Mouse (Mus musculus) left cerebral cortex, postnatal 4 days (tissue): ENCODE measurements around the gene Nkx2-3. TPM values are rescaled to one million over a fixed set of nuclear protein-coding genes. Genes with fewer than 3 reads are reported as not detected.

Experiments used
- DNase-seq: peaks from one replicate; pipeline ENCODE4 v3.0.0-alpha.2; 2022
- intact Hi-C: fragments of 180-260 bp; cut with DNase I; formaldehyde crosslinking; loops from one replicate; pipeline ENCODE4 v1.15.1; 2025
- total RNA-seq, 2 experiments: library from RNA; stranded (reverse); gene quantifications; 2 replicates each; pipeline ENCODE4 v1.2.3; 2021

Nkx2-3 gene
- total RNA-seq, 2 experiments from 2014 or later = not detected

DNA sequence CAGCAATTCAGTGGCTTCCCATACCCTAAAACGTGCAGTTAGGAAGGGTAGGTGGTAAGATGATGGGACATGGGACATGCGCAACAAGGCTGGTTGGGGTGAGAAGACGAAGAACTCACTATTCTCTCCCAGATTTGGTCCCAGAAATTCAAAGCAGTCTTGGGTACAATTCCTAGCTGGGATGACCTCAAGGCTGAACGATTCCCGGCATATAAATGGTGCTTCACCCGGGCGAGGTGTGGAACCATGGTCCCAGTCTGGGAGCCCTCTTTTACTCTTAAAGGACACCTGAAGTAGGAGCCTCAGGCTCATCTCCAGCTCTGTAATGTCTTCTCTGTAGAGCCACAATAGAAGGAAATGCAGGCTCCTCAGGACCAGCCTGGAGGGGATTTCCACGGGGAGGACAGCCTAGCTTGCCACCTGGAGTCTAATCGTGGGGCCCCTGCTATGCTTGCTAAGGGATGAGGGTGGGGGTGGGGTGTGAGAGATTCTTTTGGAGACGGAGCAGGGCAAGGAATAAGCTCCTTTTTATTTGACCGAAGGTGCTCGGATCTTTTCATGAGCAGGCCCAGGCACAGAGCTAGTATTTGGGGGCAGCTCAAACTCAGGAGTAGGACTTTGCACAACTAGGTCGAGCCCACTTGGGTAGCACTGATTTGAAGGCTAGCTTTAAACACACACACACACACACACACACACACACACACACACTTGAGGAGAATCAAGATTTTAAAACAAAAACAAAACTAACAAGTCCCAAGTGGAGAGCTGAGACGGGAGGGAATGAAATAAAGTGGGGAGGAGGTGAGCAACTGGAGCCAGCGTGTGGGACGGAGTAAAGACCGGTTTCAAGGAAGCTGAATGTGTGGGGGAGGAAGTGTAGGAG is 6.2 kb upstream of the Nkx2-3 start:
- DNase-seq = no peak
- intact Hi-C loops = no loop called here

DNA sequence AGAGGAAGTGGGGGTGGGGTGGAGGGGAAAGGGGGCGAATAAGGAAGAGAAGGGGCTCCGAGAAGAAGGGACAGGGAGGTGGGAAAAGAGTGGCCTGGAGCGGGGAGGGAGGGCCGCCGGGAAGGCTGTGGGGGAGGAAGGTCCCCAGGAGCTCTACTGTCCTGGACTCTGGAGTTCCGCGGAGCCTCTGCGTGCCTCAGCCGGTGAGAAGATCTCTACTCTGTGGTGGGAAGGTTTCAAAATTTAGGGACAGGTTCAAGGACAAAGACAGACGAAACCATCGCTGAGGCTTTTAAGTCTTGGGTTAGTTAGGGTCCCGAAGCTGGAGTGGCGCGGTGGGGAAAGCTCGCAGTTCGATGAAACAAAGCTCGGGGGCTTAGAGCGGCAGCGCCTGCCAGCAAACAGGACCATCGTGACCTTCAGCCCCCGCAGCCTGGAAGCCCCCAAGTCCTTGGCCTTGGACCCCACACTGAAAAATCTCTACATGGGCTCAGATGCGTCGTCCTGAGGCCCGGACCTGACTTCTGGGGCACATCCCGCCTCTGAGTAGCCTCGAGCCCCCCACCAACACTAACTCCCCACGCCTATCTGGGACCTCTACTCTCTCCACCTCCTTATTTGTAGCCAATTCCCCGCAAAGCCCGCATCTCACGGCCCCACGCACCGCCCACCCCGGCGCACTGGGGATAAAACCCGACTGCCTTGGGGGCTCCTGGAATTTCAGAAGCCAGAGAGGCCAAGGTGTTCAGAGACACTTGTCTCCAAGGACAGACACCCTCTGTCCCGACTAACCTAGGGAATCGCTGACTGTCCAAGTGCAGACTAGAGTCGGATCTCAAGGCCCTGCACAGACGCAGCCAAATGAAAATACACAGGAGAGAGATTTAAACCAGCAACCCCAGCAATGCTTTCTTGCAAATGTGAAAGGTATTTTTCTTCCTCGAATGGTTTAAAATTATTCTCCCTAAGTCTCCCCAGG is 5.3 kb upstream of the Nkx2-3 start:
- intact Hi-C loops = no loop called here
- no peak for DNase-seq

DNA sequence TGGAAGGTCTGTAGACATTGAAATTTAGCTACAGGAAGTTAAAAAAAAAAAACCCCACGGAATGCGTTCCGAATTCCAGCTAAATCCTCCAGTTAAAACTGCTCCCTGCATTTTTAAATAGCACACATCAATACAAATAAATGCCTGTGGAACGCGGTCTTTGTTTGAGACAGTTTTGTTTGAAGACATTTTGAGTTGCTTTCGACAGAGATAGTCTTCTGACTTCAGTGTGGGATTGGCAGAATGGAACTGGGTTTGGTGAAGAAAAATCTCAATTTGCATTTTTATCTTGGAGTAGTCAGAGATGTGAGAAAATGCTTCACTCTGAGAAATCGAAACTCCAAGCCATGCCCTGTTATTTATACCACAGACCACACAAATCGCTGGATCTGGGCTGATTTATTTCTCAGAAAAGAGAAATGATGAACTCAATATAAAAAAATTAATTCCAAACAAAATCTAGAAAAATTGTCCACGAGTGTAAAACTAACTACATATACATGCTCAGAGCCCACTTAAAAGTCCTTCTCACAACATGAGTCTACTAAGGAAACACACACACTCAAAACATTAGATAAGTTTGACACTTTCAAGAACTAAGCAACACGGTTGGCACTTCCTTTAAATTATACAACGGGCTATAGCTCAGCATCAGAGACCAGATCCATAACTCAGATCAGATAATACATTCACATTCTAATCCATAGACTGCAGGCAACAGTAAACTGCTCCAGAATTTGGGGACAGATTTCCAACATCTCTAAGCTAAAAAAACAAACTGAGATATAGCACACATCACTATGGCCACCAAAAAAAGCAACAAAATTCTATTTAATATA is 4.1 kb upstream of the Nkx2-3 start:
- no peak for DNase-seq
- intact Hi-C loops = no loop called here

DNA sequence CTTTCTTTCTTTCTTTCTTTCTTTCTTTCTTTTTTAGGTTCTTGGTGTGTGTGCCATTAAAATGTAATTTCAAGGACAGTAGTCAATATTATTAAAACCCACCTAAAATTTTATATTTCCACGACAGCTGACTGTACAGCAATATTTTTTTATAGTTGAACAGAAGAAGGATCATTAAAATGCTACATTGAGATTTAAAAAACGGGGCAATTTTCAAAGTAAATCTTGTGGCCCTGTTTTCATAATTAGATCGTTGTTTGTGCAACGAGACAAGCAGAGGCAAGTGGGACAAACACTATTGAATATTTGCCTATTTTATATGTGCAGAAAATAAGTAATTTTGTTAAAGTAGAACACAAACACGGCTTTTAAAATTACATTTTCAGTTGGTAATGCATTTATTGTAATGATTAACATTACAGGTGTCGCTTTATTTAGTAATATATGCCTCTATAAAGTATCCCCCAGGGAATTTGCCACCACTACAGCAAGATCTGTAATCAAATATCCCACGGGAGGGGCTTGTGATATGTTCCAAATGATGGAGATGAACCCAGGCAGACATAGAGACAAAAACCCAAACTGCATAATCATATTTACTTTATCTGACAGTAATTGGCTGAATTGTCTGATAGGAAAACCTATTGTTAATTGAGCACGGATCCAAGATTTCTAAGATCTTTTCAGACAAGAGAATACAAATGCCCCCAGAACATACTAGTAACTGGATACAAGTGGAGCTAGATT is 3.2 kb upstream of the Nkx2-3 start:
- DNase-seq = no peak
- intact Hi-C loops = no loop called here

DNA sequence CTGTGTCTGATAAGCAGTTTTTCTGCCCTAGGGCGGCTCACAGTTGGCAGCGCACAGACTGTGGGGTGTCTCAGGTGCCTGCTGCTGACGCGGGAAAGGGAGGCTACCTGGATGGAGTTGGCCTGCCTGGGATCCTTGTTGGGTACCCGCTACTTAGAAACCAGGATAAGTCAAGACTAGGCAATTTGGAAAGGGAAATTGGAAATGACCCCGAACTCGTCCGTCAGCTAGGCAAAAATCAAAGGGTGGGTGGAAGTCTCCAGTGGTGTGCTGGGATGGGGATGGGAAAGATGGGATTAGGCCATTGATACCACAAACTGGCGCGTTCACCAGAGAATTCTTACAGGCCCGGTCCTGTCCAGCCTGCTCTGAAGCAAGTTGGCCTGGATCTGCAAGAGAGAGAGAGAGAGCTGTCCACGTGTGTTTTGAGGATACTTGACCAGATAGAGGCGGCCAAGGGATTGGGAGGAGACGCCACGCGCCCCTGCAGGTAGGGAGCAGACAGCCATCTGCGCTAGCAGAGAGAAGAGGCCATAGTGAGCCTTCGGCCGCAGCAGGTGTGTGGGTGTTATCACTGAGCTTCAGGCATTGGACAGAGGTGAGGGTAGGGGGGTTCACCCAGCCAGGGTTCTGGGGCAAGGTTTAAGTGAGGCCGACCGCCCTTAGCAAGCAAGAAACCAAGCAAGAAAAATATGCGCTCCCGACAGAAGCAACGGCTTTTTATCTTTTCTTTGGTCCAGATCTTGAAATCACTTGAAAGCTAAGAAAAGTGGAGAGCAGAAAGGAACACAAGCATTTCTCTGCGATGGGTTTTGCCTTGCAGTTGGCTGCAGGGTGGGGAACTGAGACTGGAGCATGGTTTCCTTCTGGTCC is 2.4 kb upstream of the Nkx2-3 start:
- no peak for DNase-seq
- intact Hi-C loops = no loop called here

DNA sequence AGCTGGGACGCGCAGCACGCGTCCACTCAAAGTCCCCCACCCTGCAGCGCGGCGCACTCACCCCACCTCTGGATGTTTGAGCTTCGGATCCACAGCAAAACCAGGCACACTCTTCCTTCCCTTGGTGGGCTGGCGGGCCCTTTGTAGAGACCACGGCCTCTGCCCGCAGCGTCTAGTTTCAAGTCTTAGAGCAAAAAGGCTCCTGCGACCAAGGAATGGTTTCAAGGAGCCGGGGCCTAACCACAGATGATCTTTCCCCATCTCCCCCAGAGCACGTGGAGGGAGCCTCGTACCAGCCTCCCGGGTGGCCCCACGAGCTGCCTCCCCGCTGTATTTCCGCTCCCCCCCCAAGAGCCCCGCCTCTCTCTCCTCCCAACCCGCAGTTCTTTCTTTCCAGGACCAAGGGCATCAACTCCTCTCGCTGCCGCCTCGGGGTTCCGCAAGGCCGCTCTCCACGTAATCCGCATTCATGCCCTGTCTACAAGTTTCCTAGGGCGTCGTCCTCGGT is 1.7 kb upstream of the Nkx2-3 start:
- DNase-seq = no peak
- intact Hi-C loops = no loop called here

DNA sequence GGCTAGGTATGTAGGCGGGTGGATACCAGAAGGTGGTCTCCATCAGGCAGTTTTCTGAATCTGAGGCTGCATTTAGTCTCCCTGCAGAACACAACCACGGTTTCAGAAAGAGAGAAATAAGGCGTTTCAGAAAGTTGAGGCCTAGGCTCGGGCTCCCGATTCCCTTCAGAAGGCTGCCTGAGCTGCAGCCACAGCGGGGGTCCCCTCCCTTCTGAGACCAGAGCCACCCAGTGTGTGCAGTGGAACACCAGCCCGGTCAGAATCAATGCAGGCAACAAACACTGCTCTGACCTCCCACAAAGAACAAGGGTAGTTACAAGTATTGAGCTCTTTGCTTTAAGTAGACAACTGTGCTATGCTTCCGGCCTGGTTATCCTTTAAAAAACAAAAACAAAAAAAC is 1.0 kb upstream of the Nkx2-3 start:
- no peak for DNase-seq
- intact Hi-C loops = no loop called here

DNA sequence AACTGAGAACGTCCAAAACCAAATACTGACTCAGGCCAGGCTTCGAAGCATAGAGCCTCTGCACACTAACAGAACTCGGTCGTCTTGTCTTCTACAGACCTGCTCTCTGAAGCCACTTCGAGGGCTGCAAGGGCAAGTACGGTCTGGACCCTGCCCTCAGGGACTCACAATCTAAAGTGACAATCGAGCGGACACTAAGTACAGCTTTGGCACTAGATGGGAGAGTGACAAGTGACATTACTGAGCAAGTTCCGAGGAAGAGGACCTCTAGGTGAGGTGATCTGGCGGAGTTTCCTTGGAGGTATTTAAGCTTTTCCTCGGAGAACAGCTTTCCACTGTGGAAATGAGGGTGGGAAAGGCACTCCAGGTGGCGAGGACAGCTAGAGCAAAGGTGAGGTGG is 564 bp upstream of the Nkx2-3 start:
- DNase-seq = no peak
- intact Hi-C loops = no loop called here

DNA sequence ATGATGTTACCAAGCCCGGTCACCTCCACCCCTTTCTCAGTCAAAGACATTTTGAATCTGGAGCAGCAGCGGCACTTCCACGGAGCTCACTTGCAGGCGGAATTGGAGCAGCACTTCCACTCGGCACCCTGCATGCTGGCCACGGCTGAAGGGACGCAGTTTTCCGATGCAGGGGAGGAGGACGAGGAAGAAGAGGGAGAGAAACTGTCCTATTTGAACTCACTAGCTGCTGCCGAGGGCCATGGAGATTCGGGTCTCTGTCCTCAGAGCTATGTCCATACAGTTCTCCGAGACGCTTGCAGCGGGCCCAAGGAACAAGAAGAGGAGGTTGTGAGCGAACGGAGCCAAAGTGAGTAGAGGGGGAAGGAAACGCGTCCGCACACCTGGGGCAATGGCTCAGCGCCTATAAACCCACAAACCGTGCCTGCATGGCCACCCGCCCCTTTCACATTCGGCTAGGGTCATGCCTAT is 411 bp downstream of the Nkx2-3 start:
- no peak for DNase-seq
- intact Hi-C loops = no loop called here

DNA sequence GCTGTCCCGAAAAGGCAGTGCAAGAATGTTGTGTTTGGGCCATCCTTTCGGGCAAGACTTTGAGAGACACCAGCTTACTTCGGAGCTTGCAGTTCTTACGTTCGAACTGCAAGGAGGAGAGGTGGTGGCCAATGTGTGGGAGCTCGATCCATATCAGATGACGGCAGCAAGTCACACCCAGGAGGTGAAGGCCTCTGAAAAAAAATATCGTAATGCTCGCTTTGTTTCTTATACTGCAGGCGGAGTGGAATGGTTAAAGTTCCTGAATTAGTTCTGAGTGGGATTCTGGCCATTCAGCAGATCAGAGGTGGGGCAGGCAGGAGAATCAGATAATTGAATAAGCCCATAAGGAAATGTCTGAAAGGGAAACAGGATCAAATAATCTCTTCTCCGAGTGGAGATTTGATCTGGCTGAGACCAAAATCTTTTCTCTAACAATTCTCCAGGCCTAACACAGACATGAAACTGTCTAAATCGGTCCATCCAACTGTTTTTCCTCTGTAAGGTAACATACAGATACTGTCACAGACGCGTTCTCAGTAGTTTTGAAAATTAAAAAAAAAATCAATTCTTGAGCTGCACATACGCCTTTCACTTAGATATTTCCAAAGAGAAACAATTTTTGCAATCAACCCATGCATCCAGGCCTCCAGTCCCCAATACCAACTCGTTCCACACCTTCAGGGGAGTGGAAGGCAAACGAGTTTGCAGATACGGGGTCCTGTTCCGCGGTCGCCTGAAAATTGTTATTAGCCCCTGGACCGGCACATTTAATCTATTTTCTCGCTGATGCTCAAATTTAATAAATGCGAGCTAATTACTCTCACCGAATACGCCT is 1.4 kb downstream of the Nkx2-3 start:
- DNase-seq = no peak
- intact Hi-C loops = no loop called here

DNA sequence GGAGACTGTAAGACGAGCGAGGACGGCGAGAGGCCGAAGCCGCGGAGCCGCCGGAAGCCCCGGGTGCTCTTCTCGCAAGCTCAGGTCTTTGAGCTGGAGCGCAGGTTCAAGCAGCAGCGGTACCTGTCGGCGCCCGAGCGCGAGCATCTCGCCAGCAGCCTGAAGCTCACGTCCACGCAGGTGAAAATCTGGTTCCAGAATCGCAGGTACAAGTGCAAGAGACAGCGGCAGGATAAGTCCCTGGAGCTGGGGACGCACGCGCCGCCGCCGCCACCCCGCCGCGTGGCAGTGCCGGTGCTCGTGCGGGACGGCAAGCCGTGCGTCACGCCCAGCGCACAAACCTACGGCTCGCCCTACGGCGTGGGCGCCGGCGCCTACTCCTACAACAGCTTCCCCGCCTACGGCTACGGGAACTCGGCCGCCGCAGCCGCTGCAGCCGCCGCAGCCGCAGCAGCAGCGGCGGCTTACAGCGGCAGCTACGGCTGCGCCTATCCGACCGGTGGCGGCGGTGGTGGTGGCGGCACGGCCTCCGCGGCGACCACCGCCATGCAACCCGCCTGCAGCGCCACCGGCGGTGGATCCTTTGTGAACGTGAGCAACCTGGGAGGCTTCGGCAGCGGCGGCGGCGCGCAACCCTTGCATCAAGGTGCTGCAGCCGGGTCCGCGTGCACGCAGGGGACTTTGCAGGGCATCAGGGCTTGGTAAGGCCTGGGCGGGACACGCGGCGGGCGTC is 2.4 kb downstream of the Nkx2-3 start:
- intact Hi-C loops = no loop called here
- no peak for DNase-seq

DNA sequence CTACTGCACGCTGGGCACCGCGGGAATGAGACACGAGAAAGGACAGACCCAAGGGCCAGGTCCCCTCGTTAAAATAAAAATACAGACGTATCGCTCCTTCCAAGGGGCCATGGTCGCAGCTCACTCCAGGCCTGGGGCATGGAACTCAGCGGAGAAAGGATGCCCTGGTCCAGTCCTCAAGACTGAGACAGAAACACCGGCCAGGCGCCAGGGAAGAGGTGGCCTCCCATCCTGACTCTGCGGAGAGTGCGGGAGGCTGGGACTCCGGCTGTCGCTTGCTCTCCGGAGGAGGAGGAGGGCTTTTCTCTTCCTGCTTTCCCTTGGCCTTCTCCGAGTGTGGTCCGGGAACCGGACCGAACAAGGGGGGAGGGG is 2.9 kb downstream of the Nkx2-3 start:
- no peak for DNase-seq
- intact Hi-C loops = no loop called here

DNA sequence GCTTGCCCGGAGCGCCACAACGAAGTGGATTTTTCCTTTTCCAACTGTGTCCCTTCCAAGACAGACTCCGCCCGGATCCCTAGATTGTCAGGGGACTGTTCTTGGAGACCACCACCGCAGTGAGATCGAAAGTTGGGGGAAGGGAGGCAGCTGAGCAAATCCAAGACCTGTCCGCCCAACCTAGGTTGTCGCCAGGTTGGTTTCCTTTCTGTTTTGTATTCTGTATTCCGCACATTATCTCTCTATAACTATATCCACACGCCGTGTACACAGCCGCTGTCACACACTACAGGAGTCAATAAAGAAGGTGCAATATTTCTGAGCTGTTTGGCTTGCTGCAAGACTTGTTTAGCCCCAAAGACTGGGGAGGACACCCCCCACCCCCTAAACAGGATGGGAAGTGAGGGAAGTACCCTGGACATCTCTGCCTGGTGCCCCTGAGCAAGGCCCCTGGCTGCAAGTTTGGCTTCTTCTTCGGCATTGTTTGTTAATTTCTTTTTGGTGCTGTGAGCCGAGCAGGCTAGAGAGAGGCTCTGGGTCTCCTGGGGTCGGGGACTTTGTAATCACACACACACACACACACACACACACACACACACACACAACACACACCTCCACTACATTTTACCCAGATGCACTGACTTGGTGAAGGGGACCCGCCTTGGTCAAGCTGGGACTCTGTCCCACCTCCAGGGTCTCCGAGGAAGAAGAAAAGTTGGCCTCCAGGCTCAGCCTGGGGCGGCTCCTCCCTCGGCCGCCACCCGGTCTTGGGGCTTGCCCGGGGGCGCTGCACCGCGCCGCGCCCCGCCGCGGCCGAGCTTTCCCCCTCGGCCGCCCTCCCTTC is 3.7 kb downstream of the Nkx2-3 start:
- intact Hi-C loops = no loop called here
- no peak for DNase-seq

DNA sequence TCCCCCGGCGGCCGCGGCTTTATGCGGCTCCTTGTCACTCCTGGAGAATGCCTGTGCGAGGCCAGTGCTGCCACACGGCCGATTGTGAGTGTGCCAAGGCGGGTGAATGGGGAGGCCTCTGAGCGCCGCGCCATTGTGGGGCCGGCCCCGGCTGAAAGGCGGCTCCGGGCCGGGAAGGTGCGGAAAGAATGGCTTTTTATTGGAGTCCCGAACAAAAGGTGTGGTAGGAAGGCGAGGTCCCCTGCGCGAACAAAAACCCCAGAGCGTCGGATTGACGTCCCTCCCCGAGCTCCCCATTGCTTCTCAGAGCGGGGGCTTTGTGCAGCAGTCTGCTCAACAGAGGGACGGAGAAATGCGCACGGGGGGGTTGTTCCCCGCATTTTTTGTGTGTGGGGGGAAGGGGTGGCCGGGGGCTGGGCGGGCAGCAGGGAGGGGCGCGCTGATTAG is 4.3 kb downstream of the Nkx2-3 start:
- DNase-seq = no peak
- intact Hi-C loops = no loop called here

DNA sequence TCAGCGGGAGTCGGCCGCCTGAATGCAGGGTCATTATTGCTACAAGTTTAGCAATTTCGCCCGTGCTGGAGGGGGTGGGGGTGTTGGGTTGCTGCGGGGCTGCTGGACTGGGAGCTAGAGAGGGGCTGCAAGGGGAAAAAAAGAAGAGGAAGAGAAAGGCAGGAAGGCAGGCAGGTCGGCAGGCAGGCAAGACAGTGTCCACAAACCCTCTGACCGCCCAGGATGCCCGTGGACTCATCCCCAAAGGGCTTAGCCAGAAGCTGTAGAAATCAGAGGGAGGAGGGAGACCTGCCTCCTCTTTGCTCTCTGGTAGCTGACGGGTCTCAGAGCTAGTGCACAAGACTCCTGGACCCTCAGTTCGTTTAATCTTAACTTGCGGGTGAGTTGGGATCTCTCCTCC is 4.8 kb downstream of the Nkx2-3 start:
- DNase-seq = no peak
- intact Hi-C loops = no loop called here

DNA sequence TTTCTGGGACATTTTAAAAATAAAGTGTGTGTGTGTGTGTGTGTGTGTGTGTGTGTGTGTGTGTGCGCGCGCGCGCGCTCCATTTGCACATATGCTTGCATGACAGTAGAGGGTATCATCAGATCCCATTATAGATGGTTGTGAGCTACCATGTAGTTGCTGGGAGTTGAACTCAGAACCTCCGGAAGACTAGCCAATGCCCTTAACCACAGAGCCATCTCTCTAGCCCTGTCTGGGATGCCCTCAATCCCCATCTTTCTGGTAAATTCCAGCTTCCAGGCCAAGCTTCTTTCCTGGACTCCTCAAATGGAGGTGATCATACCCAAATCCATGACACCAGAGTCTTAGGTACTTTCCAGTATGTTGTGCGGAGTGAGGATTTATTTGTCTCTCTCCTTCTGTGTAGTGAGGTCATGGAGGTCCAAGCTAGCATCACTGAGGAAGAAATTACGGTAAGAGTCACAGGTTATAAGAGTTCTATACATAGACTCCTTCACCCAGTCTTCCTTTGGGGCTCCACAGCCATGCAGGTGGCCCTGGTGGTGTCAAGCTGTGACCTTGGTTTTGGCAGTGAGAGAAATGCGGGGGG is 5.7 kb downstream of the Nkx2-3 start:
- intact Hi-C loops = no loop called here

More for the DNA sequence above, 5.7 kb downstream of the Nkx2-3 start:
- DNase-seq = no peak
